Mouse (Mus musculus) CD4-positive helper T cell, adult 2 months (primary cell): Measurements from ENCODE around the gene Zbtb24.

ENCODE experiments used
- DNase-seq: peaks from one replicate; pipeline ENCODE4 v3.0.0-alpha.2; 2012; ENCODE audit warnings: low read depth, missing footprints, low spot score

Zbtb24 gene

DNA sequence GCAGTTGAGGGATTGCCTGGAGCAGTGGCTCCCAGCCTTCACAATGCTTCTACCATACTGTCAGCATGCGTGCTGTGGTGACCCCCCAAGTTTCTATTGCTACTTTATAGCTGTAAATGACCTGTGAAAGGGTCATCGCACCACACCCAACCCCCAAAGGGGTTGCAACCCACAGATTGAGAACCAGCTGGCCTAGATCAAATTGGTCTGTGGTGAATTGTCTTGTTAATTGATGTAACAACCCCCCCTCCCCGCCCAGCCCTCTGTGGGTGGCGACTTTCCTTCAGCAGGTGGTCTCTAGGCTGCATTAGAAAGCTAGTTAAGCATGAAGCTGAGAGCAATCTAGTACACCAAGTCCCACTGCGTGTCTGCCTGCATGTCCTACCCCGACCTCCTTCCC, 17.1 kb downstream of the Zbtb24 start:
- DNase-seq, result no peak

DNA sequence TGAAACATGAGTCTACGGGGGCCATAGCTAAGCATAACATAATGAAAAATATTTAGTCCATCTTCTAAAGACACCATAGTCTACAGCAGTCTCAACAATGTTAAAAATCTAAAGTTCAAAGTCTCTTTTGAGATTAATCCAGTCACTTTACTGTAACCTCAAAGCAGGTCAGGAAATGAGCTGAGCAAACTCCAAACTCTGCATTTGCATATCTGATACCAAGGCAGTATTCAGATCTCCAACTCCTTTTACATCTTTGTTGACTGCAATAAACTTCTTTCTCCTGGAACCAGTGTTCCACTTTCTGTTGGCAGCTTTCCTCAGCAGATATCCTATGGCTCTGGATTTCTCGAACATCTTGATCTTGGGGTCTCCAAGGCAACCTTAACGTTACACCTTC, 20.5 kb downstream of the Zbtb24 start:
- DNase-seq, result peak; percentile 40

DNA sequence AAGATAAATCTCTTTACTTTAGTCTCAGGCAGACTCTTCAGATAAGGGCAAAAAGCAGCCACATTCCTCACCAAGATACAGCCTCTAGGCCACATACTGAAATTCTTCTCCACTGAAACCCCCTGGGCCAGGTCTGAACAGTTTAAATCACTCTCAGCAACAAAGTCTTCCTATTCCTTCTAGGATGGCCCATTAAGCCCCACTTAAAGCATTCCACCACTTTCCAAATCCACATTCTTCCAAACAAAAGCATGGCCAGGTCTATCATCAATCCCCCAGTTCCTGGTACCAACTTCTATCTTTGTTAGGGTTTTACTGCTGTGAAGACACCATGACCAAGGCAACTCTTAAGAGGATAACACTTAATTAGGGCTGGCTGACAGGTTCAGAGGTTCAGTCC, 22.4 kb downstream of the Zbtb24 start:
- no peak for DNase-seq

DNA sequence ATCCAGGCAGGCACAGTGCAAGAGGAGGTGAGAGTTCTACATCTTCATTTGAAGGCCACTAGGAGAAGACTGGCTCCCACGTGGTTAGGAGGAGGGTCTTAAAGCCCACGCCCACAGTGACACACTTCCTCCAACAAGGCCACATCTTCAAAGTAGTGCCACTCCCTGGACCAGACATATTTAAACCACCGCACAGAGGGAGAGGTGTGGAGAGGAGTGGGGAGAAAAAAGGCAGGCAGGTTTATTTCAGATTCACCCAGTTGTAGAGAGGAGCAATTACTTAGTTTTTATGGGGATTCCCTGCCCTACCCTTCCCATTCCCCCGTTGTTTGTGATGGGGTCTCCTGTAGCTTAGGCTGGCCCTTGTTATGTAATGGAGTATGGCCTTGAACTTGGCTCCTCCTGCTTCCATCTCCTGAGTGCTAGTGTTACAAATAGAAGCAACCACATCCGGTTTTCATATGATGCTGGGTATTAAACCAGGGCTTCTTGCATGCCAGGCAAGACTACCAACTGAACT, 22.8 kb downstream of the Zbtb24 start:
- DNase-seq, result peak; percentile 74

GRCm38 (mm10) chr10:41473782-41474468, 23.7 kb downstream of the Zbtb24 start:
- DNase-seq, result peak; percentile 78

- no peak for DNase-seq
Observed at GRCm38 (mm10) chr10:41474981-41475391, 24.8 kb downstream of the Zbtb24 start.

DNA sequence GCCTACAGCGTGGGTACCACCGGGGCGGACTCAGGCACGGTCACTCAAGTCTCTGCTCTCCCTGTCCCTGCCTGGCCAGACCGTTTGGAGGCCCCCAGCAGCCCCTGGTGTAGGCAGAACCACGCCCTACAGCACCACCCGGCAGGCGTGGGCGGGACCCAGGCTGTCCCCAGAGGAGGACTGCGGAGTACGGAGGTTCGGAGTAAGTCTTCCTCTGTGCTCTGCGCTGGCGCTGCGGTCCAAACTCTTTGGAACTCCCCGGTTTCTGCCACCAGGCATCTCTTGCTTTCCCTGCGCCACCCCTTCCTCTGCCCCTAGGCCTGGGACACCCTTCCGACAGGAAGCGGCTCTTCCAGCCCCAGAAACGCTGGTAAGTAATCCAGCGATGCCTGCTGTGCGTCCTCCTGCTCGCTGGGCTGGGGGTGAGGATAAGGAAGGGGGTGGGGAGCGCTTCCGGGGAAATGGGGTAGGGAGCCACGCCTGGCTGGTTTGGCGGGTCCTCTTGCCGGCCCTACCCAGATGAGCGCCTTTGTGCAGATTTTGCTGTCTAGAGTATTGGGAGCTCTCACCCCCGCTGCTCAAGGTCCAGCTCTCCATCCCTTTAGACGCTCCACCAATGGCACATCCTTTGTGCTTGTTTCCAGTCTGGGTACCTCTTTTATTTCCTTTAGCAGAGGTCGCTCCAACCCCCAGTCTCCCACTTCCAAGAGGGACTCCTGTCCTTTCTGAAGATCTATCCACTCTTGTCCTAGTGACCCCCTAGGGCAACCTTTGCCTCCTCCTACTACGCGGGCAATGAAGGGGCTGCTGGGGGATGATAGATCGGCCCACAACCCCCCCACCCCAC, 26.2 kb downstream of the Zbtb24 start, which contains the start of gene Mical1:
Gene Mical1, plus strand, starts transcription at position 144 of the 847 bp plus-strand sequence.
- DNase-seq, result peak; percentile 83

DNA sequence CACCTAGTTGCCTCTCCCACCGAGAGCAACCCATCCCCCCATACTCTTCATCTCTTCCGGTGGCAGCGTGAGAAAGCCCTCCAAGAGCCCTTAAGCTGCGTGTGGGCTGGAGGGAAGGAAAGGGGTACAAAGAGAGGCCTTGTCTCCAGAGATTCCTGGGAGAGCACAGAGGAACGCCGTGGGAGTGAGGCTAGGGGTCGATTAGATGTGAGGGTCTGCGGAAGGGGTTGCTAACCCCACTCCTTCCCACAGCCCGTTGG, 26.8 kb downstream of the Zbtb24 start:
- DNase-seq, result no peak

- peak; percentile 82 for DNase-seq
Observed at GRCm38 (mm10) chr10:41477278-41478181, 27.3 kb downstream of the Zbtb24 start.

- no peak for DNase-seq
Observed at GRCm38 (mm10) chr10:41479961-41480360, 29.8 kb downstream of the Zbtb24 start.

GRCm38 (mm10) chr10:41480938-41481880, 31.0 kb downstream of the Zbtb24 start:
- no peak for DNase-seq

GRCm38 (mm10) chr10:41482446-41482845, 32.3 kb downstream of the Zbtb24 start:
- DNase-seq, result no peak

DNA sequence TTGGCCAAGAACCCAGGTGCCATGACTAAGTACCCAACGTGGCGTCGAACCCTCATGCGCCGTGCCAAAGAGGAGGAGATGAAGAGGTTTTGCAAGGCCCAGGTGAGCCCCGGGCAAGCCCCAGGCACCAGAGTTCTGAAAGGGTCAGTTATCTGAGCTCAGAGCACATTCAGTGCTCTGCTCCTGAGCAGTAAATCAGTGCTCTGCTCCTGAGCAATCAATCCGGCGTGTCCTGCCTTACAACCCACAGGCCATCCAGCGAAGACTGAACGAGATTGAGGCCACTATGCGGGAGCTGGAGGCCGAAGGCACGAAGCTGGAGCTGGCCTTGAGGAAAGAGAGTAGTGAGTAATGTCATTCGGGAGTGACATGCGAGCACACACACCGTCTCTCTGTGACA, 35.6 kb downstream of the Zbtb24 start:
- no peak for DNase-seq

- no peak for DNase-seq
Observed at GRCm38 (mm10) chr10:41486506-41487170, 36.5 kb downstream of the Zbtb24 start.

DNA sequence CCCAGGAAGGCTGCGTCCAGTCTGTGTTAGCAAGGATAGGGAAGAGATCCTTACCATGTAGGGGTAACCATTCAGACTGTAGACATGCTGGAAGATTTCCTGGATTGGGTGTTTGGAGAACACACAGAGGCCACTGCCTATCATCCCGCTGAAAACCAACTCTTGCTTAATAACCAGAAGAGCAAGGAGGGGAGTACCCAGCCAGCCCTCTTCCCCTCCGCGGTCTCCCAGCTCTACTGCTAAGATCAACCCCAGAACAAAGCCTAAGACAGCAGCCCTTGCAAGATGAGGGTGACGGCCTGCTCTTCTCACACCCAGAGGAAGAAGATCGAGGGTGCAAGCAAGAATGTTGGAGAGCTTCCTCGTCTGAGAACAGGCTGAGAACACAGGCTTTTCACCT, 38.7 kb downstream of the Zbtb24 start:
- no peak for DNase-seq

- peak; percentile 28 for DNase-seq
Observed at GRCm38 (mm10) chr10:41489294-41489693, 39.1 kb downstream of the Zbtb24 start.

- DNase-seq, result peak; percentile 92
Observed at GRCm38 (mm10) chr10:41489708-41490517, 39.7 kb downstream of the Zbtb24 start, which contains the start of the genes Smpd2 and Ppil6. Smpd2 (minus strand) TSS chr10:41490369. Ppil6 (plus strand) TSS chr10:41490439.

DNA sequence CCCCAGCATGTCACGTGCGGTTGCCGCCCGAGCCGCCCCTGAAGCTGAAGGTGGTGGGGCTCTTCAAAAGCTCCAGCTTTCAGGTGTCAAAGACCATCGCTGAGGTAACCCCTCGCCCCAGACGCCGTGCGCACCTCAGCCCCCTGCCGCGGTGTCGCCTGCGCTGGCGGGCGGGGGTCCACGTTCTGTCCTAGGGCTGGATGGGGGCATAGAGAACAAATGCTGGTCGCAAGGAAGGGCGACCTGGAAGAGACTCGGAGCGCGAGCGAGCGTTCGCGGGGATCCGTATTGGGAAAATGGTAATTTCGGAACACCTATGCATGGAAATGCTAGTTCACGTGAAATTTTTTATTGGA, 40.3 kb downstream of the Zbtb24 start:
- no peak for DNase-seq

DNA sequence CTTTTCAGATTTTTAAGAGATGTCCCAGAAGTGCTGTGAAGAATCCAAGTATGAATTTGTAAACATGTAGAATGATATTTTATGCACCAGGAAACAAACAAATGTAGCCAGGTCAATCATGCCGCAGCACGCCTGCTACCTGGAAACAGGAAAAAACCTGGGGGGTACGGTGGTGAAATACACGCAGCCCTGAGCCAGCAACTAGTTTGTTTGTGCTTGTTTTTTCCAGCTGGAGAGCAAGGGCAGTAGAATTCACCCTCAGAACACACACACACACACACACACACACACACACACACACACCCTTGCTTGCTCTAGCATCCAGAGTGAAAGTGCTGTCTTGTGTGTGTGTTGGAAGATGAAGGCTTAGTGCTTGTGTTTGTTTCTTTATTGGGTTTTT, 40.9 kb downstream of the Zbtb24 start:
- DNase-seq, result peak; percentile 53
